Mouse (Mus musculus) CH12.LX (cell line): Measurements from ENCODE around the gene Mettl22. TPM values are rescaled to one million over a fixed set of nuclear protein-coding genes. Genes with fewer than 3 reads are reported as not detected.

Experiments
- DNase-seq: peaks from one replicate; pipeline ENCODE4 v3.0.0-alpha.2; 2013; ENCODE audit errors: extremely low read depth
- H3K27ac ChIP-seq: 2 replicates; pipeline ENCODE4 v1.5.1; 2012; ENCODE audit warnings: low read depth, mild to moderate bottlenecking, control low read depth, moderate library complexity; ENCODE audit not compliant: insufficient read depth
- H3K27me3 ChIP-seq: replicated peaks from 2 replicates; pipeline ENCODE3; 2012; ENCODE audit warnings: inconsistent platforms
- H3K36me3 ChIP-seq, 2 experiments: replicated peaks in 1 of 2; 2 replicates each; pipeline versions ENCODE3 to v1.6.1; 2012; ENCODE audit warnings: inconsistent platforms in 1 of 2, low read length in 1 of 2, mild to moderate bottlenecking in 1 of 2, mixed read lengths in 1 of 2, moderate library complexity in 1 of 2; ENCODE audit not compliant: control insufficient read depth in 1 of 2, insufficient read depth in 1 of 2
- H3K4me1 ChIP-seq, 2 experiments: 2 replicates each; pipeline ENCODE4 v1.6.1; 2012; ENCODE audit warnings: inconsistent platforms in 1 of 2, moderate library complexity in 1 of 2; ENCODE audit not compliant: insufficient read depth in 2 of 2, control insufficient read depth in 1 of 2
- H3K4me2 ChIP-seq: 2 replicates; pipeline ENCODE4 v1.6.1; 2012; ENCODE audit warnings: low read depth, mild to moderate bottlenecking, control low read depth; ENCODE audit not compliant: poor library complexity, insufficient read depth, severe bottlenecking
- H3K4me3 ChIP-seq, 3 experiments: fragments of 150-350 bp in 1 of 3; sonication (generic) in 1 of 3; replicated peaks in 1 of 3; 2 replicates each; pipeline versions ENCODE3 to v1.5.1; 2011 to 2012; ENCODE audit warnings: low read depth in 2 of 3, low read length in 2 of 3, mild to moderate bottlenecking in 2 of 3, moderate library complexity in 2 of 3, control low read depth in 1 of 3, improper control_type of control experiment in 1 of 3, inconsistent platforms in 1 of 3, mixed read lengths in 1 of 3; ENCODE audit not compliant: poor library complexity in 1 of 3
- H3K79me2 ChIP-seq: replicated peaks from 2 replicates; pipeline ENCODE4 v1.6.1; 2012; ENCODE audit warnings: mild to moderate bottlenecking, moderate library complexity; ENCODE audit not compliant: control insufficient read depth, poor library complexity, insufficient read depth, severe bottlenecking; ENCODE audit errors: extremely low read depth
- H3K9ac ChIP-seq: 2 replicates; pipeline ENCODE4 v1.6.1; 2012; ENCODE audit warnings: low read depth, mild to moderate bottlenecking, control low read depth, moderate library complexity; ENCODE audit not compliant: insufficient read depth
- H3K9me3 ChIP-seq: replicated peaks from 2 replicates; pipeline ENCODE3; 2012; ENCODE audit warnings: low read length, inconsistent platforms, mixed read lengths
- BHLHE40 ChIP-seq: IDR thresholded peaks from 2 replicates; pipeline ENCODE4 v1.6.1; 2011; ENCODE audit warnings: mild to moderate bottlenecking, low read depth, low read length, improper control_type of control experiment
- CHD1 ChIP-seq: IDR thresholded peaks from 2 replicates; pipeline ENCODE4 v1.6.1; 2012; ENCODE audit warnings: low read depth, low read length, improper control_type of control experiment, inconsistent platforms
- CTCF ChIP-seq, 2 experiments: IDR thresholded peaks in 1 of 2; conservative IDR thresholded peaks in 1 of 2; 2 replicates each; pipeline ENCODE4 v1.5.1; 2011 to 2012; ENCODE audit warnings: low read depth in 2 of 2, low read length in 2 of 2, improper control_type of control experiment in 1 of 2, inconsistent platforms in 1 of 2, mild to moderate bottlenecking in 1 of 2, moderate library complexity in 1 of 2
- ELF1 ChIP-seq: IDR thresholded peaks from 2 replicates; pipeline ENCODE4 v1.6.1; 2014; ENCODE audit warnings: low read depth, mild to moderate bottlenecking, inconsistent platforms, low read length, improper control_type of control experiment
- EP300 ChIP-seq: IDR thresholded peaks from 2 replicates; pipeline ENCODE4 v1.6.1; 2011; ENCODE audit warnings: low read length, improper control_type of control experiment
- MAFK ChIP-seq: IDR thresholded peaks from 2 replicates; pipeline ENCODE4 v1.6.1; 2011; ENCODE audit warnings: low read length, improper control_type of control experiment; ENCODE audit not compliant: insufficient replicate concordance
- MAX ChIP-seq: IDR thresholded peaks from 2 replicates; pipeline ENCODE4 v1.6.1; 2011; ENCODE audit warnings: low read length, improper control_type of control experiment
- POLR2AphosphoS2 ChIP-seq: IDR thresholded peaks from 2 replicates; pipeline ENCODE4 v1.6.1; 2011; ENCODE audit warnings: low read depth, low read length, improper control_type of control experiment
- RAD21 ChIP-seq: IDR thresholded peaks from 2 replicates; pipeline ENCODE4 v1.6.1; 2011; ENCODE audit warnings: low read depth, mild to moderate bottlenecking, low read length, improper control_type of control experiment, moderate library complexity
- SIN3A ChIP-seq: IDR thresholded peaks from 2 replicates; pipeline ENCODE4 v1.6.1; 2012; ENCODE audit warnings: low read length, improper control_type of control experiment, inconsistent platforms
- SMC3 ChIP-seq: IDR thresholded peaks from 2 replicates; pipeline ENCODE4 v1.6.1; 2011; ENCODE audit warnings: low read depth, low read length, improper control_type of control experiment
- USF1 ChIP-seq: IDR thresholded peaks from 2 replicates; pipeline ENCODE4 v1.6.1; 2014; ENCODE audit warnings: low read depth, mild to moderate bottlenecking, inconsistent platforms, low read length, improper control_type of control experiment
- ZC3H11A ChIP-seq: IDR thresholded peaks from 2 replicates; pipeline ENCODE4 v1.6.1; 2012; ENCODE audit warnings: low read depth, mild to moderate bottlenecking, inconsistent platforms, low read length, improper control_type of control experiment
- ZNF384 ChIP-seq: IDR thresholded peaks from 2 replicates; pipeline ENCODE4 v1.6.1; 2012; ENCODE audit warnings: low read depth, low read length, improper control_type of control experiment, inconsistent platforms
- dilution Hi-C: fragments of 300-500 bp; cut with MboI; formaldehyde crosslinking; loops from 2 replicates; pipeline ENCODE4 v1.14.3; 2020; ENCODE audit warnings: low sequenced_read_pairs; ENCODE audit not compliant: extremely low pct_unique_long_range_greater_than_20kb, extremely low pct_ligation_motif_present
- in situ Hi-C: fragments of 300-500 bp; cut with MboI; formaldehyde crosslinking; loops from 3 replicates; pipeline ENCODE4 v1.14.3; 2019; ENCODE audit warnings: low sequenced_read_pairs, low pct_ligation_motif_present, low pct_unique_long_range_greater_than_20kb, mixed read lengths
- polyA plus RNA-seq: library from polyadenylated mRNA; unstranded; fragments of >175 nt; gene quantifications from 2 replicates; pipeline ENCODE4 v1.2.1, GENCODE M21; 2012; ENCODE audit warnings: low read depth; ENCODE audit not compliant: insufficient read length
- total RNA-seq, 2 experiments: library from RNA; depleted of rRNA; stranded (reverse); fragments of 300-350 nt in 1 of 2; fragments of >200 nt in 1 of 2; gene quantifications; 2 replicates each; pipeline ENCODE4 v1.2.3; 2012 to 2014

Mettl22 gene
- total and polyA plus RNA-seq, 3 experiments: 27.5 to 64.2 (median 39.4) TPM

DNA sequence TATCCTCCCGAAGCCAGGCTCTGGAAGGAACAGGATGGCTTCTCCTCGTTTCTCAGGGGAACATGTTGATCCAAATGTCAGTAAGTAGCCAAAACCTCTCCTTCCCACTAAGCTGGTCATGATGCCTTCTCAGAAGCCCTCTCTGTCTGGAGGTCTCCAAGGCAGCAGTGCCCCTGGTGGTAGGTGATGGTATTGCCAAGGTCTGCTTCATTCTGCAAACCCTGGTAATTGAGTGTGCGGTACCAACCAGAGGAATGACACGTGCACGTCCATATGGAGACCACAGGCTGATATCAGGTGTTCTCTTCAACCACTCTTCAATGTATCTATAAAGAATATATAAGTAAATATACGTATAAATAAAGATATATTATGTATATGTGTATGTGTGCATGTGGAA is 11.5 kb upstream of the Mettl22 start:
- Histone ChIP-seq H3K9me3 (no peaks in the 10 kb centered on the region), H3K9ac (no peak overlapping the region)
- in situ Hi-C loops: loop anchor here (5.0 kb wide), 1 partner anchor 47 kb away; no protein-coding TSS in a partner anchor

DNA sequence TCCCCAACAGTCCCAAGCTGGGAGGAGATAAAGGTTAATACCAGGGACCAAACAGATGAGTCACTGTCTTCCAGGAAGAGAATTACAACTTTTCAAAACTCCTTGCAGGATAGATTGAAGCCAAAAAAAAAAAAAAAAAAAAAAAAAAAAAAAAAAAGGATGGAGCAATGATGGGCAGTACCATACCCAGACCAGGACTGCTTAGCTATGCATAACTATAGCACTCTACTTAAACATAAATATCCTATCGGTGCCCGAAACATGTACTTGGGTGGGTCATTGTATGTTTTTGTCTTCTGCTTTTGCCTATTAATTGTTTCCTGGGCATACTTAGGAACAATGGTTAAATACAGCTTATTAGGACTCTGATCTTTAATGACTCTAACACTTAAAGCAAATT is 456 bp upstream of the Mettl22 start:
- DNase-seq: peak; percentile 3
- H3K4me1 ChIP-seq: peaks cover 4 to 16% of the 10 kb centered on the region in 2 experiments; a peak in 3 of 4 replicates
- dilution Hi-C loops (no loop called here), in situ Hi-C loops (no loop called here)
- peak overlapping the region; percentile 45; the same call in 1 of the 2 replicates for H3K4me2 ChIP-seq
- peaks cover 26% of the 10 kb centered on the region for H3K27me3 ChIP-seq
- H3K4me3 ChIP-seq: no peak overlapping the region
- peaks cover 2 to 18% of the 10 kb centered on the region in 2 experiments for H3K36me3 ChIP-seq
- no peak overlapping the region for H3K27ac ChIP-seq
- TF ChIP-seq EP300 (no peak), ZC3H11A (no peak), MAFK (no peak), ZNF384 (peak; percentile 79), ELF1 (no peak), USF1 (no peak), BHLHE40 (no peak)
- H3K9ac ChIP-seq: no peak overlapping the region
- H3K9me3 ChIP-seq: no peaks in the 10 kb centered on the region
- 0 out of 2 replicates have a peak, but pooled peaks cover 8% of the 10 kb centered on the region for H3K79me2 ChIP-seq

More for the DNA sequence above, 11.5 kb upstream of the Mettl22 start:
- H3K4me1 ChIP-seq: peaks cover 0 to 3% of the 10 kb centered on the region in 2 experiments; a peak in 1 of 4 replicates
- dilution Hi-C loops: no loop called here
- no peaks in the 10 kb centered on the region for H3K79me2 ChIP-seq
- DNase-seq: peak; percentile 73
- H3K4me3 ChIP-seq: no peak overlapping the region
- H3K27me3 ChIP-seq: peaks cover 30% of the 10 kb centered on the region
- no peak overlapping the region for H3K4me2 ChIP-seq
- no peak overlapping the region for H3K27ac ChIP-seq
- TF ChIP-seq USF1 (no peak), SIN3A (no peak), RAD21 (peak; percentile 68), CHD1 (no peak), BHLHE40 (peak; percentile 68), MAX (peak; percentile 17; the same call in 1 of the 2 replicates), POLR2AphosphoS2 (no peak), SMC3 (peak; percentile 42), CTCF (conservative IDR thresholded peaks at IDR 0.05 in 1 of 2, IDR thresholded peaks at IDR 0.05 in 1 of 2; ENCODE audit: low read depth in 2 of 2, low read length in 2 of 2) (peak; percentile 87 to 99)
- TF ChIP-seq, all 38 proteins: peak for 5
- H3K36me3 ChIP-seq: no peaks in the 10 kb centered on the region
